Mouse (Mus musculus) embryonic fibroblast, embryonic 13.5 days (primary cell): ENCODE measurements around the gene Ccin.
A peak's percentile ranks its signal among the peaks of the same experiment; 100 is the strongest.

ENCODE experiments used
- CTCF ChIP-seq: IDR thresholded peaks from 2 replicates; pipeline ENCODE4 v1.5.1; 2011; ENCODE audit warnings: mild to moderate bottlenecking, control low read depth, low read length, moderate library complexity, borderline replicate concordance; ENCODE audit not compliant: insufficient read depth
- POLR2A ChIP-seq: IDR thresholded peaks from 2 replicates; pipeline ENCODE4 v1.6.1; 2011; ENCODE audit warnings: low read depth, mild to moderate bottlenecking, control low read depth, low read length, moderate library complexity

DNA sequence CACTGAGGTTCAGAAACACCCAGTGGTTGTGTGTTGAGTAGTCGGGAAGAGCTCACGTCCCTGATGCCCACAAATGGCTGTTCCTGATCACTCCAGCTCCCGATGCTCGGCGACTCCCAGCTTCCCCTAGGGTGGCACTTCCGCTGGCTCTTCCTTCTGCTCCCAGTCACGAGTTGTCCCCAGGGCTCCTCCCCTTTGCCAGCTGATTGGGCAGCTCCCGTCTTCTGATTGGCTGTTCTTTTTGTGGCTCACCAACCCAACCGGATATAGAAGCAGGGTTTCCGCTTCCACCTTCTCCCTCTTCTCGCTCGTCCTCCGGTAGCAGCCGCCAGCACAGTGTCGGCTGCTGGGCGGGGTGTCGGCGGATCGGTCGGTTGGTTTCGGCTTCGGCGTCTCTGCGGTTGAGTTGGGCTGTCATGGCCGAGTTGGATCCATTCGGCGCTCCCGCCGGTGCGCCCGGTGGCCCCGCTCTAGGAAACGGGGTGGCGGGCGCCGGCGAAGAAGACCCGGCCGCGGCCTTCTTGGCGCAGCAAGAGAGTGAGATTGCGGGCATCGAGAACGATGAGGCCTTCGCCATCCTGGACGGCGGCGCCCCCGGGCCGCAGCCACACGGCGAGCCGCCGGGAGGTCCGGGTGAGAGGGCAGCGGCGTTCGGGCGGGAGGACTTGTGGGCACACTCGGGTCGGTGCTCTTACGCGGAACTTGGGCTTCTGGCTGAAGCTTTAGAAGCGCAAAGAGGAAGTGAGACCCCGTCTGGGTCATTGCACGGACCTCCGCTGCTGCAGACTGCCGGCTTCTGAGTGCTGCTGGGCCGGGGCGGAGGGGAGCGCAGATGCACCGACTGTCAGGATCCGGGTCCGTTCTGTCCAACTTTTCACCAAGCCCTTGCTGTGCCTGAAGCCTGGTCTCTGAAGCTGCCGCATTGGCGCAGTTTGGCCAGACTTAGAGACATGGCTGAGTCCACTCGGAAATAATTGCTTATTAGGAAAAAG lies 29.4 kb downstream of the Ccin start:
- TF ChIP-seq CTCF (no peak), POLR2A (peak; percentile 90)
